Mouse (Mus musculus): ENCODE data around the gene Ntrk2.

- TF ChIP-seq CTCF (conservative IDR thresholded peaks at IDR 0.05; ENCODE audit: insufficient read depth, insufficient read length, low read depth, low read length) (no peak), POLR2A (IDR thresholded peaks at IDR 0.05; ENCODE audit: low read depth, low read length) (no peak)
Measured at GRCm38 (mm10) chr13:59092045-59092857, 285.9 kb downstream of the Ntrk2 start.
